Comparison of ENCODE assay signal across 3 mouse cellular contexts in genomic region chr9:14721610-14722009, GRCm38 (mm10).
TF ChIP-seq lines count a peak whose summit lies in the region.

No protein-coding gene starts in this region.

TF ChIP-seq in CH12.LX, 34 proteins besides CTCF, POLR2A, EP300 and RAD21:
- TF ChIP-seq KAT2A (IDR thresholded peaks at IDR 0.05; ENCODE audit: insufficient replicate concordance, low read length) (no peak), MAFK (IDR thresholded peaks at IDR 0.05; ENCODE audit: insufficient replicate concordance, low read length) (peak; percentile 80)

TF ChIP-seq in ES-E14, 5 proteins besides CTCF, POLR2A, EP300 and RAD21 (continued from another document):
- TF ChIP-seq MAFK (IDR thresholded peaks at IDR 0.05; ENCODE audit: insufficient read depth, low read depth, low read length) = peak; percentile 72
TF ChIP-seq in ES-E14: peak in this region for 1.

TF ChIP-seq in MEL, 35 proteins besides CTCF, POLR2A, EP300 and RAD21:
- TF ChIP-seq ETS1 (IDR thresholded peaks at IDR 0.05; ENCODE audit: low read depth, low read length) = no peak
- TF ChIP-seq MAFK (IDR thresholded peaks at IDR 0.05; ENCODE audit: borderline replicate concordance, low read depth, low read length) = peak; percentile 93
- TF ChIP-seq POLR2AphosphoS2 (IDR thresholded peaks at IDR 0.05; ENCODE audit: low read length) = no peak
- no peak for TF ChIP-seq ZMIZ1 (IDR thresholded peaks at IDR 0.05; ENCODE audit: low read depth, low read length)
- no peak for TF ChIP-seq TAL1 (IDR thresholded peaks at IDR 0.05; ENCODE audit: low read length)
